Mouse (Mus musculus): Measurements from ENCODE around the gene Calm1.

DNA sequence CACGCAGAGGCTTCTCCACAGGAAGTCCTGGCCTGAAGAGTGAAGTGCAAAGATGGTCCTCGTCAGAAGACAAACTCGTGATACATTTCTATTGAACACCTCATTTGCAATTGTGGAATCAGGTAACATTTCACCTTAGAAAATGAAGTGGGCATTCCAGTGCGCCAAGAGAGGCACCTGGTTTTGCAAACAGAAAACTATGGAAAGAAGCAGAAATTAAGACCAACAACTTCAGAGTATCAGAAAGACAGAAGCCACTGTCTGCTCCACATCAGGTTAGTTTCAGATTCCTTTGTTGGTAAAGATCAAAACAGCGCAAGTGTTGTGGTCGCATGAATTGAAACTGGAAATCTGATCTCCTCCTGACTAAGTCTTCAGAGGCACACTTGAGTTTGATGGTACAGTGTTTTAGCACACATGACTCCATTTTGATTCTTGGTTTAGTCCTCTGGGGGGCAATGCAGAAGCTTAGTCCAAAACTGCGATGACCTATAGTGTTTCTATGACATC is 34.2 kb upstream of the Calm1 start:
- TF ChIP-seq EP300 (IDR thresholded peaks at IDR 0.05; ENCODE audit: insufficient read depth, low read depth, low read length) (no peak), CTCF (IDR thresholded peaks at IDR 0.05) (no peak), POLR2A (IDR thresholded peaks at IDR 0.05; ENCODE audit: insufficient read depth, low read depth, low read length) (no peak)
